Mouse (Mus musculus) hindbrain, embryonic 10.5 days (tissue): ENCODE results near the gene Gm21773. TPM values are rescaled to one million over a fixed set of nuclear protein-coding genes. Genes with fewer than 3 reads are reported as not detected.
"Not testable (repeated sequence)": the region's sequence is repeated elsewhere in the genome, so short reads cannot be mapped to it uniquely, and the experiment has no call there.

ENCODE experiments used
- DNase-seq: peaks from one replicate; pipeline ENCODE4 v3.0.0-alpha.2; 2017; ENCODE audit warnings: low spot score
- H3K27ac ChIP-seq: fragments of 300-500 bp; sonication (generic); 2 replicates; pipeline ENCODE4 v1.5.1; 2016; ENCODE audit warnings: mild to moderate bottlenecking, moderate library complexity
- H3K27me3 ChIP-seq: fragments of 300-500 bp; sonication (generic); 2 replicates; pipeline ENCODE4 v1.6.1; 2016; ENCODE audit warnings: mild to moderate bottlenecking; ENCODE audit not compliant: poor library complexity, insufficient read depth, severe bottlenecking
- H3K36me3 ChIP-seq: fragments of 300-500 bp; sonication (generic); 2 replicates; pipeline ENCODE4 v1.6.1; 2016; ENCODE audit warnings: mild to moderate bottlenecking, moderate library complexity
- H3K4me1 ChIP-seq: fragments of 300-500 bp; sonication (generic); replicated peaks from 2 replicates; pipeline ENCODE4 v1.6.1; 2016; ENCODE audit warnings: mild to moderate bottlenecking
- H3K4me3 ChIP-seq: fragments of 300-500 bp; sonication (generic); 2 replicates; pipeline ENCODE4 v1.5.1; 2016; ENCODE audit warnings: mild to moderate bottlenecking, moderate library complexity
- H3K9me3 ChIP-seq: fragments of 300-500 bp; sonication (generic); 2 replicates; pipeline ENCODE4 v1.6.1; 2016; ENCODE audit warnings: mild to moderate bottlenecking, moderate library complexity
- WGBS: fragments of 180-500 bp; shearing (Covaris S2); methylation state at CpG from one replicate; pipeline ENCODE4 v1.1.7; 2016; 5-methylcytosine and 5-hydroxymethylcytosine counted together
- polyA plus RNA-seq: library from polyadenylated mRNA; unstranded; fragments of >200 nt; fragmentation: Nextera tagmentation; extraction: Ambion mirVana; gene quantifications from 2 replicates; pipeline ENCODE4 v1.2.1, GENCODE M21; 2016

Gm21773 gene
- not detected in 2 replicates for polyA plus RNA-seq

GRCm38 (mm10) chrY:25309260-25309659 is at the start of gene Gm21773:
Gm21773 (minus strand) TSS chrY:25309360.
- not testable (repeated sequence) for H3K4me1 ChIP-seq, H3K27ac ChIP-seq, H3K4me3 ChIP-seq, H3K36me3 ChIP-seq, H3K9me3 ChIP-seq, H3K27me3 ChIP-seq, DNase-seq
- WGBS, result no CpG with 5 or more reads among the region's 2 CpGs
